Mouse (Mus musculus): ENCODE results near the gene Rapsn.

GRCm38 (mm10) chr2:91080784-91081513, 45.5 kb downstream of the Rapsn start:
- TF ChIP-seq POLR2A (IDR thresholded peaks at IDR 0.05; ENCODE audit: borderline replicate concordance, control insufficient read depth, low read depth, low read length) (no peak), CTCF (IDR thresholded peaks at IDR 0.05; ENCODE audit: control insufficient read depth, insufficient read depth, low read length) (no peak)

Measured in bone marrow, adult 2 months (tissue).